Mouse (Mus musculus) kidney, adult 2 months (tissue): ENCODE measurements around the gene Pmfbp1.

Source experiments
- CTCF ChIP-seq: fragments of 200-500 bp; conservative IDR thresholded peaks from 2 replicates; pipeline ENCODE4 v1.5.1; 2011; ENCODE audit warnings: low read depth, mild to moderate bottlenecking, control low read depth, low read length, moderate library complexity, mixed read lengths; ENCODE audit not compliant: insufficient read depth, insufficient read length
- POLR2A ChIP-seq: fragments of 200-500 bp; IDR thresholded peaks from one replicate; pipeline ENCODE4 v1.6.1; 2011; ENCODE audit warnings: low read depth, low read length, control low read depth

GRCm38 (mm10) chr8:109468112-109468511, 25.7 kb upstream of the Pmfbp1 start:
- no peak for TF ChIP-seq POLR2A
- TF ChIP-seq CTCF = no peak
